Comparison of ENCODE assay signal across 9 mouse cellular contexts in the genomic region with DNA sequence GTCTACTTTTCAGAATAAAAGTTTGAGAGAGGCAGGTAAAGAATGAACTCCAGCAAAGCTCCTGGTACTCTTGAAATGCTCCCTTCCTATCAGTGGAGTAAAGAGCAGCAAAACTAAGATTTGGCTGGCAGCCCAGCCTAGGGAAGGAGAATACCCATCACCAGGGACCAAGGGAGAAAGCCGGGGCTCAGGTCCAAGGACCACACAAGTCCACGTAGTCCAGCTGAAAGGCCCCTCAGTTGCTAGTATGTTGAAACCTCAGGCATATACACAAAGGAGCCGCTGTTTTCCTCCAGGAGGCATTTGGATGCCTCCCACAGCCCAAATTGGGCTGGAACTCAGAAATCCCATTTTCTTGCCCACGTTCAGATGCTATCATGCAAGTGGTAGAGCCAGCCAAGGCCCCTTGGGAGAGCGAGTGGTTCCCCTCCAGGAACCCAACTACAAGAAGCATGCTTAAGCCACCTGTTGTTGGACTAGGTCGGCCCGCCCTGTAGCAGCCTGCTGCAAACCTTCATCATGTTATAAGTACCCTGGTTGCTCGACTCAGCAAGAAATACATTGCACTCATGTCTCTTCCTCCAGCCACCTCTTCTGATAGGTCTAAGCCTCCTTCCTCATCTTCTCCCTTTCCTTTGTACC. TPM values are rescaled to one million over a fixed set of nuclear protein-coding genes. Genes with fewer than 3 reads are reported as not detected.
DNase-seq lines count a peak whose midpoint lies in the region; ATAC-seq lines count a peak whose summit lies in the region.
"Had no signal": no experiment of that assay in that cellular context is flagged by ENCODE, and none has a peak within 500 bp of the region (broad histone marks: within the 10 kb centered on the region; RNA-seq: fewer than 3 reads in every experiment).

No protein-coding gene starts in this region.

- peak; percentile 31; the same call in 1 of the 2 replicates for ATAC-seq in hindbrain, embryonic 14.5 days (ENCODE audit: low FRiP score)
- ATAC-seq in midbrain, embryonic 12.5 days (ENCODE audit: low FRiP score, low read depth): no peak

- DNase-seq in gastrocnemius, postnatal 10 days: peak; percentile 7
- DNase-seq in gastrocnemius, adult 8-10 months (ENCODE audit: low spot score in 2 of 2): no peak
- DNase-seq in brain, adult 2 months (ENCODE audit: low read depth, low spot score): peak; percentile 43
- no peak for DNase-seq in hindbrain, embryonic 14.5 days (ENCODE audit: low spot score)
- no peak for DNase-seq in thymus, postnatal 25 days
- no peak for DNase-seq in adrenal gland, adult 2 months
- DNase-seq in ovary, postnatal 14 days (ENCODE audit: low spot score): no peak

- H3K4me3 ChIP-seq in hindbrain, embryonic 14.5 days (replicated peaks; ENCODE audit: low read length): peak overlapping the region; percentile 65
- H3K4me3 ChIP-seq in midbrain, embryonic 12.5 days: peak overlapping the region; percentile 77
- H3K4me3 ChIP-seq: megakaryocyte, embryonic 14.5 days had no signal

- 51% methylated on average over 8 of the region's 8 CpGs for WGBS in hindbrain, embryonic 14.5 days
- WGBS in midbrain, embryonic 12.5 days: 69% methylated on average over 8 of the region's 8 CpGs

- H3K27ac ChIP-seq in hindbrain, embryonic 14.5 days: no peak overlapping the region
- no peak overlapping the region for H3K27ac ChIP-seq in midbrain, embryonic 12.5 days (replicated peaks)

- H3K4me1 ChIP-seq in hindbrain, embryonic 14.5 days (replicated peaks; ENCODE audit: control insufficient read depth, insufficient read depth, low read length): peaks cover 10% of the 10 kb centered on the region
- H3K4me1 ChIP-seq in midbrain, embryonic 12.5 days: peaks cover 8% of the 10 kb centered on the region; the same call in 1 of the 2 replicates

- H3K9ac ChIP-seq in hindbrain, embryonic 14.5 days: peak overlapping the region; percentile 86
- H3K9ac ChIP-seq in midbrain, embryonic 12.5 days (replicated peaks): no peak overlapping the region

- no peaks in the 10 kb centered on the region for H3K9me3 ChIP-seq in hindbrain, embryonic 14.5 days (ENCODE audit: control insufficient read depth, low read length)
- no peaks in the 10 kb centered on the region for H3K9me3 ChIP-seq in midbrain, embryonic 12.5 days

- H3K36me3 ChIP-seq in hindbrain, embryonic 14.5 days (replicated peaks; ENCODE audit: control insufficient read depth, insufficient read depth): no peaks in the 10 kb centered on the region
- no peaks in the 10 kb centered on the region for H3K36me3 ChIP-seq in midbrain, embryonic 12.5 days

- 0 out of 2 replicates have a peak, but pooled peaks cover 5% of the 10 kb centered on the region for H3K27me3 ChIP-seq in hindbrain, embryonic 14.5 days (ENCODE audit: control insufficient read depth, insufficient read depth, low read length)
- peaks cover 32% of the 10 kb centered on the region for H3K27me3 ChIP-seq in midbrain, embryonic 12.5 days

- peak overlapping the region; percentile 85 for H3K4me2 ChIP-seq in hindbrain, embryonic 14.5 days (replicated peaks)
- H3K4me2 ChIP-seq in midbrain, embryonic 12.5 days (replicated peaks): peak overlapping the region; percentile 89

RNA-seq across cellular contexts. Expression of a gene that starts 1.4 kb away (rescaled TPM):
- total RNA-seq in gastrocnemius, postnatal 10 days (2021): 10 to 100 TPM; 79.9 to 80.3 TPM
- total RNA-seq in gastrocnemius, adult 8-10 months (2022): 10 to 100 TPM; 62.6 to 82.0 (median 77.1) TPM
- 5.1 and 5.7 TPM in 2 replicates for polyA plus RNA-seq in hindbrain, embryonic 14.5 days (2014; fragmentation: Nextera tagmentation; extraction: Ambion mirVana)
- polyA plus RNA-seq in midbrain, embryonic 12.5 days (2016; fragmentation: Nextera tagmentation; extraction: Ambion mirVana): 3.8 and 4.6 TPM in 2 replicates
- total RNA-seq in adrenal gland, adult 2 months (2021): 10 to 100 TPM; 10.1 to 21.0 TPM
- polyA plus RNA-seq in adrenal gland, adult 2 months (2012; rRNA removed): 0.89 and 0.93 TPM in 2 replicates

Comparison
In these comparisons a context has a peak if more than half of its experiments do, and no peak if none do; other contexts are left out.
1. DNase-seq: peak in gastrocnemius, postnatal 10 days (single experiment) and brain, adult 2 months (single experiment); none in gastrocnemius, adult 8-10 months (0 of 2), hindbrain, embryonic 14.5 days (single experiment), thymus, postnatal 25 days (single experiment), adrenal gland, adult 2 months (single experiment) and ovary, postnatal 14 days (single experiment).